Mouse (Mus musculus): ENCODE data around the gene Best2. TPM values are rescaled to one million over a fixed set of nuclear protein-coding genes. Genes with fewer than 3 reads are reported as not detected.

Best2 gene
- total and polyA plus RNA-seq, 3 experiments = 0.04 to 0.13 TPM; not detected in 1

- Histone ChIP-seq H3K79me2 (ENCODE audit: control insufficient read depth, insufficient read depth, low read length, poor library complexity) (no peaks in the 10 kb centered on the region), H3K27me3 (ENCODE audit: control insufficient read depth in 1 of 2, insufficient read depth in 2 of 2, low read length in 2 of 2) (no peaks in the 10 kb centered on the region), H3K4me3 (ENCODE audit: control insufficient read depth in 1 of 2, insufficient read depth in 1 of 2, low read depth in 2 of 2, low read length in 2 of 2) (no peak overlapping the region), H3K27ac (ENCODE audit: control insufficient read depth, low read depth, low read length) (no peak overlapping the region), H3K36me3 (ENCODE audit: control insufficient read depth in 1 of 2, insufficient read depth in 2 of 2, low read length in 2 of 2) (no peaks in the 10 kb centered on the region), H3K4me1 (ENCODE audit: control insufficient read depth in 1 of 2, insufficient read depth in 2 of 2, low read length in 2 of 2) (no peaks in the 10 kb centered on the region), H3K9me3 (replicated peaks; ENCODE audit: insufficient read depth, low read length) (no peaks in the 10 kb centered on the region), H3K9ac (ENCODE audit: control insufficient read depth, low read depth, low read length, poor library complexity, severe bottlenecking) (no peak overlapping the region)
- DNase-seq (ENCODE audit: low read depth, low spot score) = no peak
- TF ChIP-seq ZC3H11A (IDR thresholded peaks at IDR 0.05; ENCODE audit: low read depth, low read length) (no peak), POLR2AphosphoS2 (IDR thresholded peaks at IDR 0.05; ENCODE audit: low read length) (no peak), MEF2A (IDR thresholded peaks at IDR 0.05; ENCODE audit: extremely low read depth, insufficient replicate concordance, low read depth, low read length, poor library complexity, severe bottlenecking) (no peak), MXI1 (IDR thresholded peaks at IDR 0.05; ENCODE audit: low read depth, low read length) (no peak), TBP (IDR thresholded peaks at IDR 0.05; ENCODE audit: low read depth, low read length) (no peak), CTCF (IDR thresholded peaks at IDR 0.05 in 2 of 3, conservative IDR thresholded peaks at IDR 0.05 in 1 of 3; ENCODE audit: control insufficient read depth in 1 of 3, insufficient read depth in 1 of 3, low read depth in 2 of 3, low read length in 3 of 3, poor library complexity in 1 of 3, severe bottlenecking in 1 of 3) (no peak), NRF1 (IDR thresholded peaks at IDR 0.05; ENCODE audit: insufficient read depth, low read depth, low read length, poor library complexity, severe bottlenecking) (no peak), EP300 (IDR thresholded peaks at IDR 0.05; ENCODE audit: low read depth in 1 of 2, low read length in 2 of 2) (no peak), CHD2 (IDR thresholded peaks at IDR 0.05; ENCODE audit: low read length) (no peak), GATA1 (IDR thresholded peaks at IDR 0.05; ENCODE audit: low read depth, low read length) (no peak), MYB (IDR thresholded peaks at IDR 0.05; ENCODE audit: low read depth, low read length) (no peak), NELFE (IDR thresholded peaks at IDR 0.05; ENCODE audit: low read depth, low read length) (no peak), RAD21 (IDR thresholded peaks at IDR 0.05; ENCODE audit: low read depth, low read length) (no peak), MAZ (IDR thresholded peaks at IDR 0.05; ENCODE audit: low read depth, low read length) (no peak), USF2 (IDR thresholded peaks at IDR 0.05; ENCODE audit: borderline replicate concordance in 1 of 2, insufficient read depth in 1 of 2, low read depth in 1 of 2, low read length in 2 of 2) (no peak), E2F4 (IDR thresholded peaks at IDR 0.05; ENCODE audit: borderline replicate concordance, low read depth, low read length) (no peak), BHLHE40 (IDR thresholded peaks at IDR 0.05; ENCODE audit: borderline replicate concordance, low read depth, low read length) (no peak), USF1 (IDR thresholded peaks at IDR 0.05; ENCODE audit: low read depth, low read length) (no peak), MYC (IDR thresholded peaks at IDR 0.05; ENCODE audit: low read depth, low read length) (no peak)
These were observed 996 bp downstream of the Best2 start for GRCm38 (mm10) chr8:85013230-85013840.

DNA sequence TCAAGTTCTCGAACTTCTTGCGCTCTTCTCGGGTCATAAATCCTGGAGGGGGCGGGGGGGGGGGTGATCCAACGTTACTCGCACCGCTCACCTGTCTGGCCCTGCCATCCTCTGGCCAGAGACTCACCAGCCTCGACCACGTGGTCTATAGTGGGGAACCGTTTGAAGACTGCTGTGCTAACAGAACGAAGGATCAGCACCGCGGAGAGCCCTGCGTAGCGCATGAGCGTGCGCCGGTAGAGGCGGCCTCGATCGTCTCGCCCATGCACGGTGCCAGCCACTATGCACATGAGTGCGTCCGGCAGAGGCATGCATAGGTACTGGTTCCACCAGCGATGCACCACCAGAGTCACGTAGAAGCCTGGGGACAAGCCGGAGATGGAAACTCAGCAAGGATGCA, 3.1 kb downstream of the Best2 start:
- H3K4me1 ChIP-seq (ENCODE audit: control insufficient read depth in 1 of 2, insufficient read depth in 2 of 2, low read length in 2 of 2) = no peaks in the 10 kb centered on the region
- DNase-seq (ENCODE audit: low read depth, low spot score) = no peak
- TF ChIP-seq ZNF384 (IDR thresholded peaks at IDR 0.05; ENCODE audit: low read depth, low read length) (no peak), CHD1 (IDR thresholded peaks at IDR 0.05; ENCODE audit: low read depth, low read length) (no peak), E2F4 (IDR thresholded peaks at IDR 0.05; ENCODE audit: borderline replicate concordance, low read depth, low read length) (no peak), MAFK (IDR thresholded peaks at IDR 0.05; ENCODE audit: borderline replicate concordance, low read depth, low read length) (no peak), RCOR1 (IDR thresholded peaks at IDR 0.05; ENCODE audit: low read depth, low read length) (no peak), UBTF (IDR thresholded peaks at IDR 0.05; ENCODE audit: borderline replicate concordance, insufficient read depth, low read depth, low read length) (no peak), JUND (IDR thresholded peaks at IDR 0.05; ENCODE audit: low read depth, low read length) (no peak), HCFC1 (IDR thresholded peaks at IDR 0.05; ENCODE audit: low read depth, low read length) (no peak), TAL1 (IDR thresholded peaks at IDR 0.05; ENCODE audit: low read length) (no peak), NELFE (IDR thresholded peaks at IDR 0.05; ENCODE audit: low read depth, low read length) (no peak), SIN3A (IDR thresholded peaks at IDR 0.05; ENCODE audit: low read length) (no peak), ZMIZ1 (IDR thresholded peaks at IDR 0.05; ENCODE audit: low read depth, low read length) (no peak), POLR2AphosphoS5 (IDR thresholded peaks at IDR 0.05; ENCODE audit: borderline replicate concordance, low read depth, low read length) (no peak), KAT2A (conservative IDR thresholded peaks at IDR 0.05; ENCODE audit: low read depth, low read length) (no peak), NRF1 (IDR thresholded peaks at IDR 0.05; ENCODE audit: insufficient read depth, low read depth, low read length, poor library complexity, severe bottlenecking) (no peak), USF1 (IDR thresholded peaks at IDR 0.05; ENCODE audit: low read depth, low read length) (no peak)
- no peaks in the 10 kb centered on the region for H3K27me3 ChIP-seq (ENCODE audit: control insufficient read depth in 1 of 2, insufficient read depth in 2 of 2, low read length in 2 of 2)
- no peaks in the 10 kb centered on the region for H3K79me2 ChIP-seq (ENCODE audit: control insufficient read depth, insufficient read depth, low read length, poor library complexity)
- H3K27ac ChIP-seq (ENCODE audit: control insufficient read depth, low read depth, low read length) = no peak overlapping the region
- H3K9ac ChIP-seq (ENCODE audit: control insufficient read depth, low read depth, low read length, poor library complexity, severe bottlenecking) = no peak overlapping the region
- H3K36me3 ChIP-seq (ENCODE audit: control insufficient read depth in 1 of 2, insufficient read depth in 2 of 2, low read length in 2 of 2) = no peaks in the 10 kb centered on the region
- H3K4me3 ChIP-seq (ENCODE audit: control insufficient read depth in 1 of 2, insufficient read depth in 1 of 2, low read depth in 2 of 2, low read length in 2 of 2) = no peak overlapping the region
- no peaks in the 10 kb centered on the region for H3K9me3 ChIP-seq (replicated peaks; ENCODE audit: insufficient read depth, low read length)

All from MEL (cell line).